Mouse (Mus musculus): ENCODE measurements around the gene Galntl6.

Galntl6 gene

GRCm38 (mm10) chr8:57965508-57965907 lies 946.9 kb downstream of the Galntl6 start:
- DNase-seq (ENCODE audit: low read depth, low spot score): no peak

GRCm38 (mm10) chr8:57962286-57963110 lies 949.9 kb downstream of the Galntl6 start:
- no peak for DNase-seq (ENCODE audit: low read depth, low spot score)

- no peak for DNase-seq (ENCODE audit: low read depth, low spot score)
Measured at GRCm38 (mm10) chr8:57959136-57959535, 953.3 kb downstream of the Galntl6 start.

GRCm38 (mm10) chr8:57958121-57958901 lies 954.1 kb downstream of the Galntl6 start:
- DNase-seq (ENCODE audit: low read depth, low spot score): no peak

- DNase-seq (ENCODE audit: low read depth, low spot score): no peak
Measured at GRCm38 (mm10) chr8:57955501-57955900, 956.9 kb downstream of the Galntl6 start.

DNA sequence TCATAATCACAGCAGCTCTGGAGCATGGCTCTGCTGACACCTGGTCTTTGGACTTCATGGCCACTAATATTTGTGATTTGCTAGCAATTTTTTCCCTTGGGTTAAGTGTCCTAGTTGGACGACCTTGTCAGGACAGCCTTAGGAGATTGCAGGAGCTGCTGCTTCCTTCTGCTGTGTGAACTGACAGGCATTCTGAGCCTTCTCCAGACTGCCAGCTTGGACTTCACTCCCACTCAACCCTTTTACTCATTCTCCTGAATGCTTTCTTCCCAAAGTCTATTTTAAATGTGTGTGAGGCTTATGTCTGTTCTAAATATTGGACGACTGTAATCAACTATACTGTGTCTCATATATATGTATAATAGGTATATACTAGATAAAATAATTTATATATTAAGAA lies 971.3 kb downstream of the Galntl6 start:
- DNase-seq (ENCODE audit: low read depth, low spot score): peak; percentile 33

DNA sequence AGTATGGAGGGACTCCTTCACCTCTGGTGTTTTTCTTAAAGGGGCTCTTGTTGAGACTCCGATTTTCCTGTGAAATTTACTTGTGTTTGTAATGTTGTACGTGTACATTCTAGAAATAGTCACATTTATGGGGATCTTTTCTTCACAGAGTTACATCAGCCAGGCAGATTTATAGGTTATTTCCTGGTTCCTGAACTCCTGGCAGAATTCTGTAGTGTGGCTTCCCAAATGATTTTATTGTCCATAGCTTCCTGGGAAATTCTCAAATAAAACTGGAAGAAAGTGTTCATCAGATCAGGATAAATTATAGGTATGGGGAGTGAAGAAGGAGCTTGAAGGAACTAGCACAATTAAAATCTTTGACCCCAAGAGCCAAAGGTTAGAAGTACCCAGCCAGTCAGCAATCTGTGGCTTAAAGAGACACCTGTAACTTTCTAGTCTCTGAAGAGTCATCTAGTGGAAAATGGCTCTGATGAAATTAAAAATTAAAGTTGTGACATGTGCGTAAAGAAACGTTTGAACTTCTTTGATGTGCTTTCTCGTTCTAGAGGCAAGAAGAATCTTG lies 972.5 kb downstream of the Galntl6 start:
- no peak for DNase-seq (ENCODE audit: low read depth, low spot score)

DNA sequence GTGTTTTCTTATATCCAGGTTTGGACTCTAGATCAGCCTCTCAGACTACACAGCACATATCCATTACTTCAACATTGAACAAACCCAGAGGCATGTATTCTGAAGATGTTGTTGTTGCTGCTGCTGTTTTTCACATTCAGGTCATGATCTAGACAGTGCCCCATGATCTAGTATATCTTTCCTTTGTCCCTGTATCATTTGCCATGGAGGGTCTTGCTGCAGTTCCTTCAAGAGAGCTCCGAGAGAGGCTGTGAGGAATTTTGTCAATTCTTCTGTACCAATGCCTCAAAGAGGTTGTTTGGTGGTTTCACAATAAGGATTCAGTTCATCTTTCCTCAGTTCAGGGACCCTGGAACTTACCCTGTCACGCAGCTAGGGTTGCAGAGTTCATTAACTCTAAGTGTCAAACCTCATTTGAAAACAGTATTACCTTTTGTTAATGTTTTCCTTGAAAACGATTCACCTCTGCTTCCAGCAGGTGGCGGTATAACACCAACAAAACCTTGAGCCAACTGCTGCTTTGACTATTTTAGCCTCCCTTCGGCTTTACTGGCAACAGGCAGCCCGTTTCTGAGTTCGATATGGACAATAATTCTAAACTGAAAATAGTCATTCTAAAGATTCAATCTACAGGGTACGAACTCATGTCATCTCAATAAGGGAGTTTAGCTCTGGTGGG lies 973.1 kb downstream of the Galntl6 start:
- no peak for DNase-seq (ENCODE audit: low read depth, low spot score)

DNA sequence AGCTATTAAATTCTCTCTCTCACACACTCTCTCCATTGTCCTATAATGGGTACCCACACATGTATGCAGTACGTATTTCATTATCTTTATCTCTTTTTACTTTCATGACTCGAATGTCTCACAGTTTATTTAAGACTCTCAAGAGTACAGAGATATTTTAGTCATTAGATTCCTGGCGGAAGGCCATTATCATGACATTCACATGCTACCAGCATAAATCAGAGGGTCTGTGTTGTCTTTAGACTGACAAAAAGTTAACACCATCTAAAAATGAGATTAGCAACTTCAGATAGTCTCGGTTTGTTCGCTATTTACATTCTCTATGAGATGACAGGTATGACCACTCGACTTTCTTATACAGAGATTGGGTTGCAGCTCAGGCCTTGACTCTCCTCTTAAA lies 985.4 kb downstream of the Galntl6 start:
- no peak for DNase-seq (ENCODE audit: low read depth, low spot score)

- DNase-seq (ENCODE audit: low read depth, low spot score): no peak
Measured at GRCm38 (mm10) chr8:57923556-57923955, 988.9 kb downstream of the Galntl6 start.

DNA sequence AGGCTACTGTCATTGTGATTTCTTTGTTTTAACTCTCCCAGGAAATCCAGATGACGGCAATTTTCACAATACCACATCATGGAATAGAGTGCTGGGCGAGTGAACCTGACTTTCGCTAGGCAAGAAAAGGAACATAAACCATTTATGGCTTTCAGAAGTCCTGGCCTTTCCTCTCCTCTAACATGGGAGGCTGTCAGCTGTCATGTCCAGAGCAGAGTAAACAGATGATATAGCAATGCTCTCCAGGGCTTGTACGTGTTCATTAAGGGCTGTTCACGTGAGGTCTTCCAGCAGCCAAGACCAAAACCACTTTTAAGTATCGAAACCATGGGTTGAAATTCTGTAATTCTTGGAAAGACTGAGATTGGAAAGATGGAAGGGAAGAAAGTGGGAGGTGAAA lies 989.3 kb downstream of the Galntl6 start:
- DNase-seq (ENCODE audit: low read depth, low spot score): no peak

DNA sequence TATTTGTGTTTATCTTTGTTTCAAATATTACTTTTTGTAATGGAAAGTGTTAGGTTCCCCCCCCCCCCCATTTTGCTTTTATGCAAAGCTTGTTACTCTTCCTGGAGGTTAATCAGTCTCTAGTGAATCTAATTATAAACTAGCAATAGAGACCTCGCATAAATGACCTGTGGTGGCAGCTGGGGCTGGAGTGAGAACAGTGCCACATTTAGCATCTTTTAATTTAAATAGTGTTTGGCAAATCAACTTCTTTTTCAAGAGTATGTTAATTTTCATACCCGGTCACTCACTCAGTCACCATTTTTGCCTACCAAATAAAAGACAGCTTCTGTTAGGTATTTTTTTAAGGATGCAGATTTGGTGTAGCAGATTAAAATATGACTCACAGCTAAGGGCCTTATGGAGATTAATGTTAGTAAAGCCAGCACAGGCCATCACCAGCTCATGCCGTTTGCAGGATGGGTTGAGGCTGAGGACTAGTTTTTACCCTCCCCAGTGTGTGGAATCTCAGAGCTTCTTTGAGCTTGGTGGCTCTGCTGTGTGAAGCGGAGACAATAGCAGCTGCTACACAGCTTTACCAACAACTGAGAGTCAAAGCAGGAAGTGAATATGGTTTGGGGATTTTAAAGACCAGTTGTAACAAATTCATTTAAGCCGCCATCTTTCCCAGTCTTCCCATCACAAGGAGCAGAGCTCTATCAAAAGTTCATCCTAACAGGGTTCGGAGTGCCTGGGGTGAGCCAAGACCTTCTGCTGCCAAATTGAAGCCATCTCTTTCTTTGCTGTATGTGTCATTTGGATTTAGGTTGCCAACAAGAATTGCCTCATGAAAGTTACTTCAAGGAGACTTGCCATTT lies 990.0 kb downstream of the Galntl6 start:
- no peak for DNase-seq (ENCODE audit: low read depth, low spot score)

DNA sequence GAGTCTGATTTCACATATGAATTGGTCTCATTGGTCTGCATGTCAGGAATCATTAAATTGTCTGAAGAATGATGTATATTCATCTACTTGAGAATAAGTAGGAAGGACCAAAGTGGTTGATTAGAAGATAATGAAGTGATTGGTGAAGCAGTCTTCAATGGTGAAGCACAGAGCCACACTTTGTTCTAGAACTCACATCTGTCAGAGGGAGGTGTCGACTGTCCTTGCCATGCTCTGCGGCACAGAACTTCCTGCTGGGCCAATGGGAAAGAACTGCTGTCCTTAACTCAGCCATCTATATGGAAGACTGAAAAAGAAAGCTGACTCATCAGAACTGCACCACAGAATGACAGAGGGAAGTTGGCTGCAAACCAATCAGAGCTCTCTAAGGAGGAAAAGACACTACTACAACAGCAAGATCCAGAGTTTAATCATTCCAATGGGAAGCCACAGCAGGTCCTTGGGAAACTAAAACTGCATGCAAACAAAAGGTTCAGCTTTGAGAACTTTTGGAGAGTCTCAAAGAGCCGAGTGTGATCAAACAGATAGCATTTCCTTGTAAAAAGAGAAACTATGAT lies 992.0 kb downstream of the Galntl6 start:
- no peak for DNase-seq (ENCODE audit: low read depth, low spot score)

- DNase-seq (ENCODE audit: low read depth, low spot score): no peak
Measured at GRCm38 (mm10) chr8:57918720-57919640, 993.5 kb downstream of the Galntl6 start.

DNA sequence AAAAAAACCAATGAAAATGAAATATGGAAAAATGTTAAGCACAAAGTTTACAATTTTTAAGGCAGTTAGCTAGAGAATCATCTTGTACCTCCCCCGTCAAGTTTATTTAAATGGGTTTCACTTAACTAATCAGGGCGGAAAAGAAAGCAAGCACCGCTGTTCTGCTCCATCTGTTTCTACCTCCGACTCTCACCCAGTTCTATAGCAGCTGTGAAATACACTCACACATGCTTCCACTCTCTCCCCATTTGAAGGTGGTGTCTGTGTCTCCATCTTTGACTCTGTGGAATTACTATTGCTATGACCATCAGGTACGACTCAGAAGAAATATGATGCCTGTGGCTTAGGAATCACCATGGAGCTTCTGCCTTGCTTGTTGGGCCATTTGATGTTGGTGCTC lies 1019.1 kb downstream of the Galntl6 start:
- no peak for DNase-seq (ENCODE audit: low read depth, low spot score)

DNA sequence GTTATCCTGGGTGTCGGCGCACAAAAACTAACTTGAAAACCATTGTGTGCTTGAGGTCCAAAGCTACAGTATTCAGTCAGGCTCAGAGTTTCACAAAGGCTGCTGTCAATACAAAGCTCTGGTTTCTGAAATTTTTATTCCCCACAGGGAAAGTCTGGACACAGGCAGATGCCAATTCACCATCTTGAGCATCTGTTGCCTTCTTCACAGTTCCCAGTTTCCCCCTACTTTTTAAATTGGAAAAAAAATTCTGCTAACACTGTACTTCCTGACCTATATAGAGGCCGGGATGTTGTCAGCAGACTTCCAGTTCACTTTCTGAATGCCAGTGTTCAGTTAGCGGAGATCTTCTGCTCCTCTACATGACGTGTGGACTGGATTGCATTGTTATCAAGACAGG lies 1020.3 kb downstream of the Galntl6 start:
- DNase-seq (ENCODE audit: low read depth, low spot score): no peak

DNA sequence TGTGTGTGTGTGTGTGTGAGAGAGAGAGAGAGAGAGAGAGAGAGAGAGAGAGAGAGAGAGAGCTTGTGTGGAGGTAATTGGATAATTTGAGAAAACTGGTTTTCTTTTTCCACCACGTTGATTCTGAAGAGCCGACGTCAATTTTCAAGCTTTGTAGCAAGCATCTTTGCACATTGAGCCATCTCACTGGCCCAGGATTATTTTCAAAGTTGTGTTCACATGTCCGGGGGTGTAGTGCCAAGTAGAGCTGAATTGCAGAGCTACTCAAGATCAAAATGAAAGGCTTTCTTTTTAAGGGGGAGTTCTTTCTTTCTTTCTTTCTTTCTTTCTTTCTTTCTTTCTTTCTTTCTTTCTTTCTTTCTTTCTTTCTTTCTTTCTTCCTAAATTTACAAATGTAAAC lies 1022.3 kb downstream of the Galntl6 start:
- DNase-seq (ENCODE audit: low read depth, low spot score): peak; percentile 69

GRCm38 (mm10) chr8:57888831-57889230 lies 1023.6 kb downstream of the Galntl6 start:
- DNase-seq (ENCODE audit: low read depth, low spot score): no peak

DNA sequence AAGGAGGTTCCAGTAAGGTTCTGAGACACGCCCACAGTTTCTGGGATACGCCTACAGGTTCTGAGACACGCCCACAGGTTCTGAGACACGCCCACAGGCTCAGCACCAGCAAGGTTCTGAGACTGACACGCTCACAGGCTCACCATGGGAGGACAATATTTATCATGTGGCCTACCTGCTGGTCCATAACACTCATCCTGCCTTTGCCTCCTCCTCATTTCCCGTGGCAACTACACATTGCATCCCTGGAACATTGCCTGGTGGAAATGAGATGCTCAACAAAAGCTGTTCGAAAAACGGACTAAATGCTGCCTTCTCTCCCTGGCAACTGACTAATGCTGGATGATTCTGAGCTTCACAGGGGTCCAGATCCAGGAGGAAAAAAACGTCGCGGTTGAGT lies 1033.0 kb downstream of the Galntl6 start:
- peak; percentile 68 for DNase-seq (ENCODE audit: low read depth, low spot score)

GRCm38 (mm10) chr8:57849074-57849473 lies 1063.4 kb downstream of the Galntl6 start:
- no peak for DNase-seq (ENCODE audit: low read depth, low spot score)
